Mouse (Mus musculus): Measurements from ENCODE around the gene Adarb1.

DNA sequence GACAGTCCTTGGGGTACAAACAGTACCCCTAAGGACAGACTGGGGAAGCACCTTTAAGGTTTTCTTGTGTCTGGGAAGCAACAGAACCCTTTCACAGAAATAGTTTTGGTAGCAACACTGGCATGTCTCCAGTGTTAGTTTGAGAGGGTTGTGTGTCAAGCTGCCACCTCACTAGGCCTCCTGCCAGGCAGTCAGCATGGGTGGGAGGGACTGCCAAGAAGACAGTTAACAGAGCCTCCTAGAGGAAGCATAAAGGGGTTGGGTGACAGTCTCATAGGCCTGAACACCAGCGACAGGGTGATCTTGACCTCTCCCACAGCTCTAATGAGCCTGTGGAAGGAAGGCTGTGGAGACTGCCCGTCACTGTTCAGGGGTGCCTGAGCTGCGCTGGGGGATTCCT, 75.2 kb downstream of the Adarb1 start:
- TF ChIP-seq POLR2A (IDR thresholded peaks at IDR 0.05; ENCODE audit: insufficient read depth, low read depth, low read length) (no peak), EP300 (IDR thresholded peaks at IDR 0.05; ENCODE audit: insufficient read depth, low read depth, low read length) (0 out of 2 replicates have a peak, but pooled peaks have one; percentile 47), CTCF (IDR thresholded peaks at IDR 0.05) (no peak)

All from heart, adult 2 months (tissue).